Mouse (Mus musculus): ENCODE results near the gene Kmt2c. TPM values are rescaled to one million over a fixed set of nuclear protein-coding genes. Genes with fewer than 3 reads are reported as not detected.

Gene Kmt2c
- polyA plus RNA-seq (2012): 4.1 and 5.1 TPM in 2 replicates

GRCm38 (mm10) chr5:25498346-25498820, at the start of gene Kmt2c:
Gene Kmt2c (minus strand): TSS chr5:25498783.
- no peak for TF ChIP-seq GATA1 (IDR thresholded peaks at IDR 0.05; ENCODE audit: low read length)

GRCm38 (mm10) chr5:25546912-25547311, 48.3 kb upstream of the Kmt2c start:
- TF ChIP-seq GATA1 (IDR thresholded peaks at IDR 0.05; ENCODE audit: low read length): no peak

- no peak for TF ChIP-seq GATA1 (IDR thresholded peaks at IDR 0.05; ENCODE audit: low read length)
These were observed 46.0 kb upstream of the Kmt2c start for GRCm38 (mm10) chr5:25544566-25544965.

- TF ChIP-seq GATA1 (IDR thresholded peaks at IDR 0.05; ENCODE audit: low read length): no peak
These were observed 45.5 kb upstream of the Kmt2c start for GRCm38 (mm10) chr5:25544061-25544460.

GRCm38 (mm10) chr5:25541661-25542060, 43.1 kb upstream of the Kmt2c start:
- no peak for TF ChIP-seq GATA1 (IDR thresholded peaks at IDR 0.05; ENCODE audit: low read length)

- TF ChIP-seq GATA1 (IDR thresholded peaks at IDR 0.05; ENCODE audit: low read length): no peak
These were observed 42.3 kb upstream of the Kmt2c start for GRCm38 (mm10) chr5:25540921-25541320.

GRCm38 (mm10) chr5:25540412-25540811, 41.8 kb upstream of the Kmt2c start:
- no peak for TF ChIP-seq GATA1 (IDR thresholded peaks at IDR 0.05; ENCODE audit: low read length)

- TF ChIP-seq GATA1 (IDR thresholded peaks at IDR 0.05; ENCODE audit: low read length): no peak
These were observed 38.4 kb upstream of the Kmt2c start for GRCm38 (mm10) chr5:25536921-25537409.

- TF ChIP-seq GATA1 (IDR thresholded peaks at IDR 0.05; ENCODE audit: low read length): no peak
These were observed 37.9 kb upstream of the Kmt2c start for GRCm38 (mm10) chr5:25536451-25536850.

GRCm38 (mm10) chr5:25535566-25535965, 37.0 kb upstream of the Kmt2c start:
- no peak for TF ChIP-seq GATA1 (IDR thresholded peaks at IDR 0.05; ENCODE audit: low read length)

GRCm38 (mm10) chr5:25533298-25533697, 34.7 kb upstream of the Kmt2c start:
- peak; percentile 11 for TF ChIP-seq GATA1 (IDR thresholded peaks at IDR 0.05; ENCODE audit: low read length)

GRCm38 (mm10) chr5:25532256-25533147, 33.9 kb upstream of the Kmt2c start:
- no peak for TF ChIP-seq GATA1 (IDR thresholded peaks at IDR 0.05; ENCODE audit: low read length)

GRCm38 (mm10) chr5:25530629-25531028, 32.0 kb upstream of the Kmt2c start:
- TF ChIP-seq GATA1 (IDR thresholded peaks at IDR 0.05; ENCODE audit: low read length): no peak

- TF ChIP-seq GATA1 (IDR thresholded peaks at IDR 0.05; ENCODE audit: low read length): no peak
These were observed 31.2 kb upstream of the Kmt2c start for GRCm38 (mm10) chr5:25529529-25530421.

GRCm38 (mm10) chr5:25528851-25529528, 30.4 kb upstream of the Kmt2c start:
- TF ChIP-seq GATA1 (IDR thresholded peaks at IDR 0.05; ENCODE audit: low read length): no peak

Data from G1E-ER4 (cell line).